24 mouse cellular contexts compared by ENCODE assay signal in the genomic region with DNA sequence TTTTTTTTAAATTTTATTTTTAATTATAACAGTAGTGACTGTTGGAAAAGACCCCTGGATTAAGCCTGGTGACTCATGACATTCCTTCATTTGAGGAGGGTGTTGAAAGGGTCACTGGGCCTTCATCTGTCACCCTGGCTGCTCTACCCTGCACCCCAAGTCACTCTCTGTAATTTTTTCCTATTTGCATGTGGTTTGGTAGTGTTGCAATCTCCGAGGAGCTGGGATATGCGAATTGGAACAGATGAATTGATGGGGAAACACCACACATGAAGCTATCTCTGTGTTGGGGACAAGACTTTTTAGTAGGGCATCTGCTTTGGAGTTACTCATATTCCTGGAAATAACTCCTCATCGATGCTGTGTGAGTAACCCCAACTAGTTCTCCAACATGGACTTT.
DNase-seq lines count a peak whose midpoint lies in the region; ATAC-seq and TF ChIP-seq lines count a peak whose summit lies in the region.
"Had no signal": no experiment of that assay in that cellular context is flagged by ENCODE, and none has a peak within 500 bp of the region (broad histone marks: within the 10 kb centered on the region; RNA-seq: fewer than 3 reads in every experiment).

No protein-coding gene starts in this region.

- H3K79me3 ChIP-seq in C2C12 (ENCODE audit: low read depth): no peaks in the 10 kb centered on the region

- ATAC-seq in common myeloid progenitor, adult 5-6 weeks (replicated peaks; ENCODE audit: low read depth, poor library complexity, severe bottlenecking): 0 out of 2 replicates have a peak, but pooled peaks have one; percentile 39
- ATAC-seq: activated CD4-positive, CD25-positive, alpha-beta regulatory T cell, adult 4 months; CD4-positive, CD25-positive, alpha-beta regulatory T cell, adult 4 months; forebrain, embryonic 15.5 days; intestine, postnatal 0 days had no signal

- no peak for DNase-seq in heart, postnatal 14 days
- DNase-seq in yolk sac, embryonic 10.5 days (ENCODE audit: low spot score): no peak
- no peak for DNase-seq in layer of hippocampus, adult 9-10 months (ENCODE audit: low spot score)
- DNase-seq: adrenal gland, adult 8-10 months; adrenal gland, postnatal 25 days; B cell, adult 2 months; cerebellum, adult 2 months; cerebellum, adult 9-11 months; gastrocnemius, postnatal 25 days; heart, adult 2 months had no signal

- H3K4me2 ChIP-seq in myocyte (ENCODE audit: low read depth): no peak overlapping the region
- H3K4me2 ChIP-seq: embryonic facial prominence, embryonic 12.5 days; embryonic facial prominence, embryonic 15.5 days; forebrain, embryonic 12.5 days; forebrain, embryonic 15.5 days; heart, embryonic 13.5 days; hindbrain, embryonic 12.5 days; hindbrain, embryonic 15.5 days had no signal

- H3K4me3 ChIP-seq in C2C12 (ENCODE audit: insufficient read depth, poor library complexity, severe bottlenecking) (no peak overlapping the region), myocyte (no peak overlapping the region)
- H3K4me3 ChIP-seq: embryonic facial prominence, embryonic 12.5 days; embryonic facial prominence, embryonic 15.5 days; forebrain, embryonic 12.5 days; forebrain, embryonic 15.5 days; heart, adult 2 months; heart, embryonic 10.5 days; heart, embryonic 13.5 days; hindbrain, embryonic 12.5 days; hindbrain, embryonic 15.5 days had no signal

- intact Hi-C loops in heart, postnatal 14 days (cut with DNase I): no loop called here

- H3K27me3 ChIP-seq in C2C12 (ENCODE audit: control insufficient read depth, insufficient read depth, insufficient read length) (no peaks in the 10 kb centered on the region), myocyte (ENCODE audit: control insufficient read depth, insufficient read depth, insufficient read length) (no peaks in the 10 kb centered on the region)
- H3K27me3 ChIP-seq: embryonic facial prominence, embryonic 12.5 days; embryonic facial prominence, embryonic 15.5 days; forebrain, embryonic 12.5 days; forebrain, embryonic 15.5 days; heart, embryonic 13.5 days; hindbrain, embryonic 12.5 days; hindbrain, embryonic 15.5 days had no signal

- no peak overlapping the region for H3ac ChIP-seq in C2C12 (ENCODE audit: control insufficient read depth, insufficient read length, low read depth)
- no peak overlapping the region for H3ac ChIP-seq in myocyte (ENCODE audit: control insufficient read depth, insufficient read length)

- no peak for TF ChIP-seq CTCF in C2C12 (IDR thresholded peaks at IDR 0.05; ENCODE audit: control insufficient read depth, insufficient read depth, insufficient read length)

- no peak for TF ChIP-seq POLR2A in myocyte (IDR thresholded peaks at IDR 0.05; ENCODE audit: insufficient read length, low read depth)

- H3K79me2 ChIP-seq in C2C12 (ENCODE audit: control insufficient read depth, insufficient read depth) (no peaks in the 10 kb centered on the region), myocyte (ENCODE audit: control insufficient read depth, insufficient read depth) (no peaks in the 10 kb centered on the region)

- H3K36me3 ChIP-seq in C2C12 (ENCODE audit: control insufficient read depth, insufficient read depth) (no peaks in the 10 kb centered on the region), myocyte (ENCODE audit: control insufficient read depth, insufficient read depth) (no peaks in the 10 kb centered on the region)
- H3K36me3 ChIP-seq: embryonic facial prominence, embryonic 12.5 days; embryonic facial prominence, embryonic 15.5 days; forebrain, embryonic 12.5 days; forebrain, embryonic 15.5 days; heart, embryonic 10.5 days; heart, embryonic 13.5 days; hindbrain, embryonic 12.5 days; hindbrain, embryonic 15.5 days had no signal

TF ChIP-seq in C2C12, 6 proteins besides CTCF, POLR2A, EP300 and RAD21:
- no peak for TF ChIP-seq FOSL1 (IDR thresholded peaks at IDR 0.05; ENCODE audit: insufficient read depth, low read length, poor library complexity, severe bottlenecking)
- no peak for TF ChIP-seq USF1 (IDR thresholded peaks at IDR 0.05; ENCODE audit: low read depth)
- peak; percentile 9 for TF ChIP-seq CEBPB (IDR thresholded peaks at IDR 0.05; ENCODE audit: low read depth)

TF ChIP-seq in myocyte, 11 proteins besides CTCF, POLR2A, EP300 and RAD21:
- TF ChIP-seq USF1 (IDR thresholded peaks at IDR 0.05; ENCODE audit: low read depth) (no peak), MYOD1 (IDR thresholded peaks at IDR 0.05; ENCODE audit: control insufficient read depth in 1 of 3, insufficient read length in 2 of 3, low read depth in 2 of 3) (no peak), MAX (IDR thresholded peaks at IDR 0.05; ENCODE audit: low read depth) (no peak), E2F4 (IDR thresholded peaks at IDR 0.05; ENCODE audit: insufficient read depth) (no peak), CEBPB (IDR thresholded peaks at IDR 0.05; ENCODE audit: insufficient read depth, poor library complexity, severe bottlenecking) (peak; percentile 54; the same call in 1 of the 2 replicates), SRF (IDR thresholded peaks at IDR 0.05; ENCODE audit: control insufficient read depth, insufficient read length, low read depth) (no peak), TCF12 (IDR thresholded peaks at IDR 0.05; ENCODE audit: insufficient read depth, poor library complexity, severe bottlenecking) (no peak)
TF ChIP-seq in myocyte: peak in this region for 1.
